Mouse (Mus musculus) spleen, postnatal 36 days (tissue): Measurements from ENCODE around the gene Gmds.

ENCODE experiments used
- DNase-seq, 2 experiments: peaks; one replicate each; pipeline ENCODE4 v3.0.0; 2022; ENCODE audit warnings: low spot score in 2 of 2, mixed read lengths in 1 of 2

Gmds gene

DNA sequence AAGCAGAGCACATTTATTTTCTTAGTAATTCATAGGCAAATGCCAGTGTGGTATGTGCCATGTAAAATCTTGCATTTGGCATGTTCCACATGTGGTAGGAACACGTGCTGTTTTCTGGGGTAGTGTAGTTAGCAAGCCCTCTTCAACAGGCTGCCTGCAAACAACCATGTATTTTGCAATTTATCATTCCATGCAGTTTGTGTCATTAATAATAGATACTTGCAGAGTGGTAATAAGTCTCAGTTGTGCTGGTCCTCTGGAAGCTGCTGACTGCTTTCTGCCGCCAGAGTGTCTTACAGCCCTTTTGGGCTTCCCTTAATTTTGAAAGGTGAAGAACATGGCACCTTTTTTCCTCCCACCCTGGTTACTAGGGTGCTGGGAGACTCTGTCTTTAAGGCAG lies 525.8 kb downstream of the Gmds start:
- no peak for DNase-seq

DNA sequence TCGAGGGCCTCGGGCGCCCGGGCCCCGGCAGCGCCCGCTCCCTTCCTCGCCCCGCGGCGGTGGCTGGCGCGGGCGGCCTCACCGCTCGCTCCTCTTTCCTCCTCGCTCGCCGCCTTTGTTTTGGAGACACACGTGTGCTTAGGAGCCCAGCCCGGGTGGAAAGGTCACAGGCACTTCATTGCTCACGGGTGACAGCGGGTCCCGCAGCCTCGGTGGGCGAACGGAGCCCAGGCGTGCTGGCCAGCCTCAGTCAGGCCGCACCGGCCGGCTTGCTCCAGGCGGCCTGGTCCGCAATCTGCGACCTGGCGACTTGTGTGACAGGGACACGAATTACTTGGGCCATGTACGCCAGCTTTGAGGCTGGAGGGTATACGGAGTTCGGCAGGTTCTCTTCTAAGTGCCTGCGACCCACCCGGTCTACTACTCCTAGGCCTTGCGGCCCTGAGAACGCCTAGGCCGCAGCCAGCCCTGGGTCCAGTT lies 527.0 kb downstream of the Gmds start:
- no peak for DNase-seq

DNA sequence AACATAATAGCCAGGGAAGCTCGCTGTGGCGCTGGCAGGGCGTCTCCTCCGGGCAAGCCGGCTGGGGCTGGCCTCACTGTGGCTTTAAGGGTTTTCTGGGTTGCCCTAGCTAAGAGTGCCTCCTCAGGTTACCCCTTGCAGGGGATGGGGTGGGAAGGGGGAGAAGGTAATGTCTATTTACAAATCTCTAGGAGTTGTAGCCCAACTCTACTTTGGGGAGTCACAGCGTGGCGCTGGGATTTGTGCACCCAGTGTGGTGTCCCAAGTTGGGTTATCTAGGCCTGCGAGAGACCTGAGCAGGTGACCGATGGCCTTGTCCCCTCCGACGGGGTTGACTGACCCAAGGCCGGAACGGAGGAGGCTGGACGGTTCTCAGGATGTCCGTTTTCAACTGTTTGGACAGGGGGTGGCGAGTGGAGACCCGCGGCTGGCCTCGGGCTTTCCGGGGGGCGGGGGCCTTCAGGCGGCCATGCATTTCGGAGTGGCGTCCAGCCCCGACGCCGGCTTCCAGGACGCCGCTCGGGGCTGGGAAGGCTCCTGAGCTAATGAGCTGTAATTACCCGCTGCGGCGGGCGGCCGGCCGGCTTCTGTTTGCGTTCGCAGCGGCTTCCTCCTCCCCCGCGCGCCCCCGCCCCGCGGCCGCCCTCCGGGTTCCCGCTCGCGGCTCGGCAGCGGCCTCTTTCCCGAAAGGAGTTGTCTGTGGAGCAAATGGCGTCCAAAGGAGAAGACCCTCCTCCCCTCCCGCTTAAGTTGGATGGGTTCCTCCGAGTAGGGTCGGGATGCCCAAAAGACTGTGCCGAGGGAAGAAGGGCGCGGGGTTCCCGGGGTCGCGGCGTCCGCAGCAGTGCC lies 527.6 kb downstream of the Gmds start:
- no peak for DNase-seq

DNA sequence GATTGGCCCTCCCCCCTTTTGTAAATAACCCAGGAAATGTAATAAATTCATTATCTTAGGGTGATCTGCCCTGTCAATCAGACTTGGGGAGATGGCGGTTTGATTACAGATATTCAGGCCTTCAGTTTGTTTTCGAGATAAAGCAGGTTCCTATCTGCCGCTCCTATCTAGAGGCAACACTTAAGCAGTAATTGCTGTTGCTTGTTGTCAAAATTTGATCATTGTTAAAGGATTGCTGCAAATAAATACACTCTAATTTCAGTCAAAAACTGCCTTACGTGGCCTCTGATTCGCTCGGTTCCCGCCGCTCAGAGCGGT lies 528.2 kb downstream of the Gmds start:
- no peak for DNase-seq

DNA sequence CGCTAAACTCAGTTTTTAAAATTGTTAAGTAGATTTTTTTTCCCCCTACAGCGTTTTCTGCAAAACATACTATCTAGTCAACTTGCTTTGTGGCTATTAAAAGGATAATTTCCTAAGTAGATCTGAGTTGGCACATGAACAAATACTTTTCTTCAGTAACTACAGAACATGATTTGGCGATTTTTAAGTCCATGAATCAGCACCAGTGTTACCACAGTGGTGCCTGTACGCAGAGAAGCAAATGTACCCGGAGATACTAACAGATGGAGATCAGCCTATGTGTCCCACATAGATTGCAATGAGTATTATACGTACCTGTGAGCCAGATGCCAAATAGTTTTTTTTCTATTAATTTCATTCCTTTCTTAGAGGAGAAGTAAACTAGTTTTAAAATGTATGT lies 528.8 kb downstream of the Gmds start:
- DNase-seq: no peak

DNA sequence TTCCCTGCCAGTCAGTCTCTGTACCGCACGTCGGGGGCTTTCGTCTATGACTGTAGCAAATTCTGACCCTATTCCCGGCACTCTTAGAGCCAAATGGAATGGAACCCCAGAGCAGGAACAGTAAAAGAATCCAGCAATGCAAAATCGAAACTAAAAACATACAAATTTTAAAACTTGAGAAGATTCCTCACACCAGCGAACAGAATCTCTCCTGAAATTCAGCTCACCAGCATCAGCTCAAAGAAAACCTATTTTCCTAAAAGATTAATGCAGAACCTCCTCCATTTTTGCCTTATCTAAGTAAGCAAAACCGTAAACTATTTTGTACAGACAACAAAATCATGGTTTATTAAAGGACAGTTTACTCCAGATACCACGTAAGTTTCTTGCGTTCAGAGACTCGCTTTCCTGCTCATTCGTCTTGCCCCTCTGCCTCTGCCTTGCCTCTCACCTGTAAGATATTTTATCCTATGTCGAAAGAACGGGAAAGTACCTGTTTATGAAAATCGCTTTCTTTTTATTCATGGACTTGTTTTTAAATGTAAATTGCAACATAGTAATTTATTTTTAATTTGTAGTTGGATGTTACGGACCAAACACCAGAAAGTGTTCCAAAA lies 529.6 kb downstream of the Gmds start:
- DNase-seq: no peak

DNA sequence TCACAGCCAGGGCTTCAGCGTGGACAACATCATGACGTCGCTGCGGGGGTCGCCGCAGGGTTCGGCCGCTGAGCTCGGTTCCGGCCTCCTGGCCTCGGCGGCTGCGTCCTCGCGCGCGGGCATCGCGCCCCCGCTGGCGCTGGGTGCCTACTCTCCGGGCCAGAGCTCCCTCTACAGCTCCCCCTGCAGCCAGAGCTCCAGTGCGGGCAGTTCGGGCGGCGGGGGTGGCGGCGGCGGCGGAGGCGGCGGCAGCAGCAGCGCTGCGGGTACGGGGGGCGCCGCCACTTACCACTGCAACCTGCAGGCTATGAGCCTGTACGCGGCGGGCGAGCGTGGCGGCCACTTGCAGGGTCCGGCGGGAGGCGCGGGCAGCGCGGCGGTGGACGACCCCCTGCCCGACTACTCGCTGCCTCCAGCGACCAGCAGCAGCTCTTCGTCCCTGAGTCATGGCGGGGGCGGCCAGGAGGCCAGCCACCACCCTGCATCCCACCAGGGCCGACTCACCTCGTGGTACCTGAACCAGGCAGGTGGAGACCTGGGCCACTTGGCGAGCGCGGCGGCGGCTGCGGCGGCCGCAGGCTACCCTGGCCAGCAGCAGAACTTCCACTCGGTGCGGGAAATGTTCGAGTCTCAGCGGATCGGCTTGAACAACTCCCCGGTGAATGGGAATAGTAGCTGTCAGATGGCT lies 530.3 kb downstream of the Gmds start:
- DNase-seq: peak in 1 of 2 experiments; percentile 11

DNA sequence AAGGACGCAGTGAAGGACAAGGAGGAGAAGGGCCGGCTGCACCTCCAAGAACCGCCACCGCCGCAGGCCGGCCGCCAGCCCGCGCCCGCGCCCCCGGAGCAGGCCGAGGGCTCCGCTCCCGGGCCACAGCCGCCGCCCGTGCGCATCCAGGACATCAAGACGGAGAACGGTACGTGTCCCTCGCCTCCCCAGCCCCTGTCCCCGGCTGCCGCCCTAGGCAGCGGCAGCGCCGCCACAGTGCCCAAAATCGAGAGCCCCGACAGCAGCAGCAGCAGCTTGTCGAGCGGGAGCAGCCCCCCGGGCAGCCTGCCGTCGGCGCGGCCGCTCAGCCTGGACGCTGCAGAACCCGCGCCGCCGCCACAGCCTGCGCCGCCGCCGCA lies 530.8 kb downstream of the Gmds start:
- DNase-seq: no peak

DNA sequence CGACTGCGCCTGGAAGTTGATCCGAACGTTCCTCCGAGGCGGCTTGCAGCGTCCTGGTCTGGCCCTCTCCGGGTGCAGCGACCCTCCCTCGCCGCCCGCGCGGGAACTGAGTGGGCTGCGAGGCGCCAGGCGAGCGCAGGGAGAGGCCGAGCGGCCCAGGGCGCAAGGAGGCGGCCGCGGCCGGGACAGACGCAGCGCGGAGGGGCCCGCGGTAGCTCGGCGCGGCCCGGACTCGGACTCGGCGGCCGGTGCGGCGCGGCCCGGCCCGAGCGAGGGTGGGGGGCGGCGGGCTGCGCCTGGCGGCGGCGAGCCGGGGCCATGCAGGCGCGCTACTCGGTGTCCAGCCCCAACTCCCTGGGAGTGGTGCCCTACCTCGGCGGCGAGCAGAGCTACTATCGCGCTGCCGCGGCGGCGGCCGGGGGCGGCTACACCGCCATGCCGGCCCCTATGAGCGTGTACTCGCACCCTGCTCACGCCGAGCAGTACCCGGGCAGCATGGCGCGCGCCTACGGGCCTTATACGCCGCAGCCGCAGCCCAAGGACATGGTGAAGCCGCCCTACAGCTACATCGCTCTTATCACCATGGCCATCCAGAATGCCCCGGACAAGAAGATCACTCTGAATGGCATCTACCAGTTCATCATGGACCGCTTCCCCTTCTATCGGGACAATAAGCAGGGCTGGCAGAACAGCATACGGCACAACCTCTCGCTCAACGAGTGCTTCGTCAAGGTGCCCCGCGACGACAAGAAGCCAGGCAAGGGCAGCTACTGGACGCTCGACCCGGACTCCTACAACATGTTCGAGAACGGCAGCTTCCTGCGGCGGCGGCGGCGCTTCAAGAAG lies 531.4 kb downstream of the Gmds start:
- DNase-seq: no peak

DNA sequence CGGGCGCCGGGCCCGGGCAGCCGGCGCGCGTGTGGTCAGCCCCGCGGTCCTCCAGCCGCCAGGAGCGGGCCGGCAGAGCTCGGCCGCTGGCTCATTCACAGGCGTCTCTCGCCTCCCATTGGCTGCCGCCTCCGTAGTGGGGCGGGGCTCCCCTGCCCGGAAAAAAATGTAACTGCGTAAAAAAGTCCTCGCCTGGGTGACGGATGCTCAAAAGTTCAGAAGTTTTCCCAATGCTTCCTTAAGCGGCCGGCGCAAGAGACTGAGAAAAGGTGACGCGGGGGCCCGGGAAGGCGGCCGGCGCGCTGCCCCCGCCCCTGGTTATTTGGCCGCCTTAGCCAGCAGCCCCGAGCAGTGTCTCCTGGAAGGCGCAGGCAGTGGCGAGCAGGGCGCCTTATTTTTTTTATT lies 532.1 kb downstream of the Gmds start, which contains the start of gene Foxc1:
Gene Foxc1 (plus strand): TSS at position 206 of the 405 bp plus-strand sequence.
- peak; percentile 27 to 47 for DNase-seq

DNA sequence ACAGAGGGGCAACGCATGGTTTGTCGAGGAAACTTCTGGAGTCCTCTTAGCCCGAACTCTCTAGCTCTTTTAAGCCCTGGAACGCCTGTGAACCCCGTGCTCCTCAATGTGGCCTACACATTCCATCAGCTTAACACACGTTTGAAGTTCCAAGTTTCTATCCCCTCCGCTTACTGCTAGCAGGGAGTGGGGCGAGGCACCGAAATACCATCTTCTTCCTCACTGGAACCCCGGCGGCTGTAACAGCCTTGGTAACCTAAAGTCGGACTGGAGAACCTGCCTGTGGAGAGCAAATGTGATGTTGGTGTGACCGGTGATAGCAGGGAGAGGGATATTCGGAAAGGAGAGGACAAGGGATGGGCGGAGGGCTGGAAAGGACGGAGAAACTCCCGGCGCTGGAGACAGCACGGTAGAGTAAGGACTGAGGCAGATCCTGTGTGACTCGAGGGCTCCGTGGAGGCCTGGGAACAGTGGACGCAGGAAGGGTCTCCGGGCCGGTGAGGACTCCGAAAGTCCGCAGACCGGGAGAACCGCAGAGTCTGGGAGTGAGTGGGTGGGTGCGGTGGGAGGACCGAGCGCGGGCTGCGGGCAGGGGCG lies 532.6 kb downstream of the Gmds start:
- no peak for DNase-seq

DNA sequence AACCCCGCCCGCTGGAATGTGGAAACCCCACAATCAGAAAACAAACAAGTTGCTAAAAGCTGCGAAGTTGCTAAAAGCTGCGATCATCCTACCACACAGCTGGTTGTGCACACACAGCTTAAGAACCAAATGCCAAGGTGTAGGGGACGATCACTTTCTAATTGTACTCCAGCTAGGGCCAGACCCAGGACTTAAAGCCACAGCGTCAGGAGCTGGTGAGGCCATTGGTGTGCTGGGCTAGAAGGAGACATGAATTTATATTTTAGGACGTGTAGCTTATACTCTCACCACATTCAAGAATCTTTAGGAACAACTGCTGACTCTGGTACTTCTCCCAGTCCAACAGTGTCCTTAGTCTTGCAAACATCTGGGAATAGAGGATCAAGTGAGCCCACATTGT lies 534.0 kb downstream of the Gmds start:
- no peak for DNase-seq

DNA sequence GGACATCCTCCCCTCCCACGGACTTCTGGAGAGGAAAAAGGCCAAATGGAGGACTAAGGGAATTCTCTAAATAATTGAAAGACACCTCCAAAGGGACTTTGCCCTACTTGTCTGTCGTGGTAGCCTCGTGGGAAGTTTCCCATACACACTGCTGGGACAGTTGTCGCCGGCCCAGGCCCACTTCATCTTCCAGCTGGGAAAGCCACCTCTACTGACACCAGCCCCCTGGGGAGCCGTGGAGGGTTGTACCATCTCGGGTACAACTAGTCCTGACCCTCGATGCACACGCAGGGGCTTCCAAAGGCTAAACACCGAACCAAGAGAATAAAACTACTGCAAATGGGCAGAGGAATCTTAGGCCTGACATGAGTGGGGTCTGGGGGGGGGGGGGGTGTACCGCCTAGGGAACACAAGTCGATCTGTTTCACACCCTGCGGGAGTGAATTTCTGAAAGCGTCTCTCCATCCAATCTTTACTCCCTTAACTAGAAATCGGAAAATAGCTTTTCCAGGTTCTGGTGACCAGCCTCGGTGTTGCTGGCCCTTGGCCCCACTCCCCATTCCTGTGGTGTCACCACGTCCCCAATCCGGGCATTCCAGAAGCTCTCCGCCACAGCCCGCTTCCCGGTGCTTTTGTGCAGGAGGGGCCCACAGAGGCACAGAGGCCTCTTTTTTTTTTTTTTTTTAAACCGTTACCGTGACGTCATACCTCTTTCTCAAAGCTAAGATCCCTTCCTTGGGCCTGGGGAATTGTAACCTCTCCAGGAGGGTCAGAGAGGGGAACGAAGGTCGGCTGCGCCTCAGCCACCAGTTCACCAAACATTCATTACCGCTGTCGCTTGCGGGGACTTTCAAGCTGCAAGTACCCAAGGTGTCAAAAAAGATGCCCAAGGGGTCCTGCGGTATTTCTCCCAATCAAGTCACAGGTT lies 535.1 kb downstream of the Gmds start:
- DNase-seq: no peak

DNA sequence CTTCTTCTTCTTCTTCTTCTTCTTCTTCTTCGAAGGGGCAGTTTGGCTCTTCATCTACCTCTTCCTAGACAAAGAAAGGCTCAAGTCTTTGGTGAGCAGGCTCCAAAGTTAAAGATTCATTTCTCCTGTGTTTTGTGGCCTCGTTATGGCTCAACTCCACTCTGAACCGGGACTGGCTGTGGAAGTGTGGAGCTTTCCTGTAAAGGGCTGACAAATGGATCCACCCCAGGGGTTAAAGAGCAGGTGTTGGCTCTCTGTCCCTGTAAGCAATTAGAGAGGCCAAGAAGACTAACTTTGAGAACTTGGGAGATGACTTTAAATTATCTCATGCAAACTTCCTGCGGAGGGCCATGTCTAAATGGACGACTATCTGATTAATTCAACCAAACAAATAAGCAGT lies 536.1 kb downstream of the Gmds start:
- DNase-seq: no peak

DNA sequence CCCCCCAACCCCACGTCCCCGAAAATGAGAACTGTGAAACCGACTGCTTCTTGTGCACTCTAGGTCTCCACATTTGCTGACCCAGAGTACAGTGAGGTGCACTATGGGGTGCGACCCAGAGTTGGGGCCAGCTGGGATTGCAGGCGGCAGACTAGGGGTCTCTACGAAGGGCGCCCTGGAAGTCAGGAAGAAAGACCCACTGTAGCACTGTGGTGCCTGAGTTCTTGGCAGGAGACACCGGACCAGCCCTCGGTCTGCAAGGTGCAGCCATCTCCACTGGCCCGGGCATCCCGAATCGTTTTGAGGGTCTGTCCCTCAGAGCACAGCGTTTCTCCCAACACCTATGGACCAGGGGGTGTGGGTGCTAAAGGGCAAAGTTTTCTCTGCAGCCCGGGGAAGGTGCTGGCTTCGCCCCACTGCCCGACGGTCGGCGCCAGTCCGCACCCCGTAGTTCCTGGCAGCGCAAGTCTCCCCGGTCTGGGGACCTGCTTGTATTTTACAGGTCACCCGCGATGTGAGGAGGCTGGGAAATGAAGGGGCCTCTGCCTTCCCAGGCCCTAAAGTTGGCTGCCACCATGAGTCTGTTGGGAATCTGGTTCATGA lies 536.7 kb downstream of the Gmds start:
- DNase-seq: no peak

DNA sequence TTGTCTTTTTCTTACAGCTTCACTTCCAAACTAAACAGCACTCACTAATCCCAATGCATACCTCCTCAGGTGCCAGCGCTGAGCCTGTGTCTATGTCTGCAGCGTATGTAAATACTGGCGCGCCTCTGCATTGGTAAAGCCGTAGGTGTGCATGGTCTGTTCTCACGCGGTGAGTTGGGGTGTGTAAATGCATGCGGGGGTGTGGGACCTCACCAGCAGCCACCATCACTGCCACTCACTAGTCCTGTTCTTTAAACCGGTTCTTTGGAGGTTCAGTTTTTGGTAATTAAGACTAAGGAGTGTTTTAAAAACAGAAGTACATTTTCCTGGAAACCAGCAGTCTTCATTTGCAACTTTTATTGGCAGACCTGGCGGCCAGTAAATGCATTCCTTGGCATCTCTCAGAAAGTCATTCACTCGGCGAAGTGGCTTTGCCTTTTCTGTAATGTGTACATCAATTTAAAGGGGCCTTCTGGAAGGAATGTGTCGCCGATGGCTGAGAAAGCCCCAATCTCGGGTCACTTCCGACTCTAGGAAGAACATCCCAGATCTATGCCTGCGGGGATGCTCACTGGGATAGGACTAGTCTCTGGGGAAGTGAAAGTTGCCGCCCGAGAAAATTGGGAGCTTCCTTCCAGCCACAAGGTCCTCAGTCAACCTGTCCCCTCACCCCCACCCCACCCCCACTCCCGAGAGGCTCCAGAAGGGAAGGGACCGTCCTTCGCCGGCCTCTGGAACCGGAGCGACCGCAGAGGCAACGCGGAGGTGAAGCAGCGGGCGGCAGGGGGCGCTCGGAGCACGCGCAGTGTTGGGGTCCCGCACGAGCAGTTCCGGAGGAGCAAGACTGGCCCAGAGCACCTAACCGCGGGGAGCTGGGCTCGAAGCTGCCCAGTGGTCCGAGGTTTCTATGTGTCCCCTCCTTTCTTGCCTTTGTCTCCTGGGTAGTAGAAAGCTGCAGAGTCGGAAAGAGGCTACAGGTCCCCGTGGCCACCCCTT lies 537.7 kb downstream of the Gmds start:
- DNase-seq: peak; percentile 56 to 60

DNA sequence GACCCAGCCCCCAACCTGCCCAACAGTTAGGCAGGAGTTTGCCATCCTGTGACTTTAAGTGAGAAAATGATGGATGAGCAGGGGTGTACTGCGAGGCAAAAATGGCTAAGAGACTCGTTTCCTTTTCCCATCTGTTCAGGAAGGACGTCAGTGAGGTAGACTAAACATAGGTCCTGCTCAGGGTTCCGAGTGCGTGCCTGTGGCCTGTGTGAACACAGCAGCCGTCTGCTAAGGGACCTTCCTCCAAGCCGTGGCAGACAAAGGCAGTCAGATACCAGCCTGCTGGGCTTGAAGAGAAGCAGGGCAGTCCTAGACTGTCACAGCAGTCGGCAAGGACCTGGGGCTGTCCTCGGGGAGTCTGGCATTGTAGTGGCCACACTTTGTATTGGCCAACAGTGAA lies 540.5 kb downstream of the Gmds start:
- DNase-seq: no peak

DNA sequence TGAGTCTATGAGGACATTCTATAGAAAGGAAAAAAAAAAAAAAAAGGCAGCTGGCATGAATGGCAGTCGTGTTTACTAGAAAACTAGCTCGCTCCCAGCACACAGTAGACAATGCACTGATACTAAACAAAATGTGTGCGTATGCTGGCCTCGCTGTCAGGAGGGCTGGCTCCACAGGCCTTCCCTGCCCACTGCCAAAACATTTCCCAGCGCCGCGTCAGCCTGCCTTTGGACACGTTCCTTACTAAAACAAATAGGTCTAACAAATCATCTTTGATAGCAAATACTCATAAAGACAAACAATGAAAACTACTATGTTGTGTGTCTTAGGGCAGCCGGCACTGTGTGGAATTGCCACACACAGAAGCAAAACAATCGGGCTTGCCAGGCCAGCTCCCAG lies 541.2 kb downstream of the Gmds start:
- no peak for DNase-seq

DNA sequence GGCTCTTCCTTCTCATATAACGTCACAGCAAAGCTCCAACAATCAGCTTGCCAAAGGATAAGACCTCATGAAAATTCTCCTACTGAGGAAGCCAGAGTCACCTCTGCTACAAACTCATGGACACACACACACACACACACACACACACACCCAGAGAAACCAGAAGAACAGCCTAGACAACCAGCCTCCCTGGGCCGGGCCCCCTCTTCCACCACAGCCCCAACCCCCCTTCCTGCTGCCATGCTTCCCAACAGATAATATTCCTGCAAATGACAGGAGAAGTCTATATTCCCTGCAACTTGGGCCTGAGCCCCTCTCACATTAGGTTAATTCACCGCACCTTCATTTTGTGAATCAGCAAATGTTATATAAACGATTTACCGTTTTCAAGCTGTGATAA lies 545.4 kb downstream of the Gmds start:
- no peak for DNase-seq
